Mouse (Mus musculus) frontal cortex, postnatal 14 days (tissue): ENCODE results near the gene Nrbp1.

Source experiments
- DNase-seq, 2 experiments: peaks; one replicate each; pipeline ENCODE4 v3.0.0; 2022; ENCODE audit warnings: low spot score in 2 of 2

The Nrbp1 gene

GRCm38 (mm10) chr5:31266101-31266500, 25.4 kb downstream of the Nrbp1 start:
- no peak for DNase-seq

DNA sequence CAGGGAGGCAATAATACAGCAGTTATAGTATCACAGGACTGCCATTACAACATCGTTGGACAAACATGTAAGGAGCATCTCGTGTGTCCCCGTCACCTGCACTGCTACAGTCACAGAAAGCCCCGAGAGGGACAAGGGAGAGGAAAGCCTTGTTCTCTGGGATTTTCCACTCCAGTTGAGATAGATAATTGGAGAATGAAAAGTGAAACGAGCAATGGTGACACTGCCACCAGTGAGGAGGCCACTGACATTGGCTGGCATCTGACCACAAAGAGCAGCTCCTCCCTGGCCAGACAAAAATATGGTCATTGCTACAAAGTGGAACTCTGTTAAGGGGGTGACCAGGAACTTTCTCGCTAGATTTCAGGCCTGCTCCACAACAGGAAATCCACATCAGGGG, 27.0 kb downstream of the Nrbp1 start:
- no peak for DNase-seq

DNA sequence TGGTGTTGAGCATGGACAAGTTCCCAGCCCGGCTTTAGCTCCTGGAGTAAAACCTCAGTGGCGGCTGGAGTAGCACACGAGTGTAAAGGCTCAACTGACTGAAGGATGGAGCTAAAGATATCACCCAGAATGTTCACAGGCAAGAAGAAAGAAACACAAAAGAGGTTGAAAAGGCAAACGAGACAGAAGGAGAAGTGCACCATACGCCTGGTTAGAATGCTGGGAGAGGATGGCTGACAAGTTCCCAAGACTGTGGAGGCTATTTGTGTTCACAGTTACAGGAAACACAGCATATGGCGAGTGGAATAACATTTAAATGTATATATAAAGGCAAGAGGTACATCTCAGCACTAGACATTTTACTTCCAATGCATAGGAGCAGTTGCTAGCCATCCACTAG, 32.4 kb downstream of the Nrbp1 start:
- no peak for DNase-seq

DNA sequence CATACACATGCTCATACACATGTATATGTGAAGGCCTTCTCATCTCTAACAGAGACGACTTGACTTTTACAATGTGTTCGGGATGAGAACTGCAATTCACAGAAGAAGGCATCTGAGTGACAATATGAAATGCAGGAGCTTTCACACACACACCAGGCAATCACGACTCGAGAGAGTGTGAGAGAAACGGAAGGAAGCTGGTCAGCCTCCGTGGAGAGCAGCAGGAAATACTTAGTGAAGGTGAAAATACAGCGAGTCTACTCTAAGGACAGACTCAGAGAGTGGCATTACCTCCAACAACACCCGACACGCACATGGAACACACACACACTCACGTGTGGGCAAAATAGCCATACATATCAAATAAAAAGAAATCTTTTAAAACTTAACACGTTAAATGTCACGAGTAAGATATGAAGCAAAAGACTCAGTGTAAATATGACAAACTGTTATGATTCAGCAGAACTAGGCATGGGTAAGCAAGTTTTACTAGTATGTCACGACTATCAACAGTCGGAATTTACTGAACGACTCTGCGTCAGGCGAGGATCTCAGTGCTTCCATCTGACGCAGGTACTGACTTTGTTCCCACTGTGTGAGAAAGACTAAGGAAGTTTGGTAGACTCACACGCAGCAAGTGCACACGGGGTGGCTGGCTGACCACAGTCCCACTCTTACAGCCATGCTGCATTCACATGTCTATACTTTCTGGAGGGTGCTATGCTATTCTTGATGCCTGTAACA, 38.8 kb downstream of the Nrbp1 start:
- DNase-seq, result no peak

DNA sequence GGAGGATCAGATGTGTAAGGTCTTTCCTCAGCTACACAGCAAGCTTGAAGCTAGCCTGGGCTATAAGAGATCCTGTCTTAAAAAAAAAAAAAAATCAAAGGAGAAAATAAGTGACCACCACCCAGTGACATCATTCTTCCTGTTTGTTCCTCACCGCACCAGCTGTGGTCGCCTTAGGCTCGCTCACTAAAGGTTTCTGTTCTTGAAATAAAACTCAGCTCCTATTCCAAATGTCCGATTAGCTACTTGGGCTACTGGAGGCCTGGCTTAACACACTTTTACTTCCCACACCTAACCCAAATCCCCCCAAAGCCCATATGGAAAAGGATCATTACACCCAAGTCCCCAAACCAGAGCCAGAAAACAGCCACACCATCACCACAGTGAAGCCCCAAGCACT, 47.6 kb downstream of the Nrbp1 start:
- DNase-seq, result no peak

DNA sequence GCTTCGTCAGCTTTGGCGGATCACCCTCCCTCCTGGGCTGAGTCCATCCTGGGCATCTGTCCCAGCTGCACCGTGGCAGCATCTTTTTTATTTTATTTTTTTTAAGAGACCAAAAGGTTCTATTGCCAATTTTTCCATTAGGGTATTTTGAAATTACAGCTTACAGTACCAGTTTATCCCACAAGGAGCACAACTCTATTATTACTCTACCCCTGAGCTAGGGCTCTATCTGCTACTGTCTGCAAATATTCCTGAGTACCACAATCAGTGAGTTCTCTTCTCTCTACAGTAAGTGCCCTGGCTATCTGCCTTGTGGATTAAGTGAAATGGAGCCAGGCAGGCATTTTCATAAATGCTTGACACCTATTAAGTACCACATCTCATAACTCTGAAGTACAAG, 48.0 kb downstream of the Nrbp1 start:
- DNase-seq, result no peak

DNA sequence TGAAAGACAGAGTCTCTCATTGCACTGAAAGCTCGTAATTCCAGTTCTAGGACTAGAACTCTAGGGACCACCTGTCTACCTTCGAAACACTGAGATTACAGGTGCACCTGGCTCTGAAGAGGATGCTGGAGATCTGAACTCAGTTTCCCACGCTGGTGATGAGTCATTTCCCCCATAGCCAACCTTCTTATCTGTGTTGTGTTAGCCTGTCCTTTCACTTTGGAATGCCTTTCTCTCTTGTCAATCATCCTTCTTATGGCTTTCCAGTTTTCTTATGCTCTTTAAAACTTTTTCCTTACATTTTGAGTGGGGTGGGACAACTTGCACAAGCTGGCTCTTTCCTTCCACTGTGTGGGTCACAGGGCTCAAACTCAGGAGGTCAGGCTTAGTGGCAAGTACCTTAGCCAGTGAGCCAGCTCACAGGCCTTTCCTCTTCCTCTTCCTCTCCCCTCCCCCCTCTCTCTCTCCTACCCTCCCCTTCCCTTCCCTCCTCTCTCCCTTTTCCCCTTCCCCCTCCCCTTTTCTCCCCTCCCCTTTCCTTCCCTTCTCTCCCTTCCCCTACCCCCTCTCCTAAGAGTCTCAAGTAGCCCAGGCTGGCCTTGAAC, 49.1 kb downstream of the Nrbp1 start:
- DNase-seq, result no peak

DNA sequence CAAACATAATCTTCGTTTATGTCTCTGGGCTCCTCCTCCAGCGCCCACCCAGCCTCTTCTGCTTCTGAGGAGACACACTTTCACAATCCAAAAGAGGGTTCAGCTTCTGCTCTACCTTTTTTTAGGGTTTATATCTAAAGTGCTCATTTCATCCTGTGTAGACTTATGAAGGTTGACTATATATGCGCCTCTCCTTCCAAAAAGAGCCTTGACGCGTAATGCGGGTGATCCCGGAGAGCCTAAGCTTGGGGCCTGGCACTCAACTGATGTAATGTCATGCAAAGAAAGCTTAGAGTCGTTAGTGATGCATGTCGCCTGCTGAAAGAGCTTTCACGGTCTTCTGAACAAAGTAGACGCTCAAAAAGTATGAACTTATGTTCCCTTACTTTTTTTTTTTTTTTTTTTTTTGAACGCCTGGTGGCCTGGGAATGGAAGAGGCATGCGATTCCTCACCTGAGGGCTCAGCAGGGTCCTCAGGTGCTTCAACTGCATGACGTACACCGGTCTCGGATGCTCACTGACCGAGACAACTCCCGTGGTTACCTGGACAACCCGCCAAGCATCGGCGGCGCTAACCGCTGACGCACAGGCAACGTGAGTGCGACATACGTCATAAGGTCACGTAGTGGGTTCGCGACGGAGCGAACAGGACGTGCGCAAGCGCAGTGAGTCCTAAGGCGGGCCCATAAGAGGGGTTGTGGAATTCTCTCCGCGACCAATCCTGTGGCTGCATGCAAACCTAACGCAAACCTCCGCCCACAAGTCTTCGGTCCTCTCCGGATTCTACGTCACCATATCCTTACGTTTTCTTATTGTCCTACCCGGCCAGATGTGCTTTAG, 50.1 kb downstream of the Nrbp1 start, which contains the start of gene Ift172:
Gene Ift172 (minus strand): TSS at position 596 of the 840 bp plus-strand sequence.
- DNase-seq, result peak; percentile 91 to 95

GRCm38 (mm10) chr5:31291361-31291688, 50.7 kb downstream of the Nrbp1 start:
- no peak for DNase-seq

- no peak for DNase-seq
Measured at GRCm38 (mm10) chr5:31294964-31295605, 54.4 kb downstream of the Nrbp1 start.

DNA sequence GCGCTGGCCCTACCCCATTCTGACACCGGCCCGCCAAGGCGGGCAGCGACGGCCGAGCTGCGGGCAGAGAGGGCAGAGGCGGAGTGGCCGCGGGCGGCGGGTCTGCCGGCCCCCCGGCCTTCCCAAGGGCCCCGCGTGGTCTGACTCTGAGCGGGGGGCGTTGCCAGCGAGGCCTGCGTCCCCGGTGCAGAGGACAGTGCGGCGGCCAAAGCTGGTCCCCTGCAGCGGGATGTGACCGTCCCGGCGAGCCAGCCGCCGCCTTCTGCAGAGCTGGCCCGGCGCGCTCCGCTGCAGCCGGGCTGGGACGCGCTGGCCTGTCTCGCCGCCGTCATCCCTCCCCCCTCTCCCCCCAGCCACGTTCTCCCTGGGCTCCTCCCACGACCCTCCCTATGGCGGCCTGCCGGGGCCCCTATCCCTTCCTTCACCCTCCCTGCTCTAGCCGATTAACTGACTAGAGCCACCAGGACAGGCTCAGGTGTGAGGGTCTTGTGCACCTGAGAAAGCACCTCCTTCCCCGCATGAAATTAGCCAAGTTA, 55.0 kb downstream of the Nrbp1 start, which contains the start of gene Fndc4:
Gene Fndc4 (minus strand): TSS at position 475 of the 536 bp plus-strand sequence.
- DNase-seq, result peak in 1 of 2 experiments; percentile 48

- no peak for DNase-seq
Measured at GRCm38 (mm10) chr5:31297047-31297757, 56.5 kb downstream of the Nrbp1 start, which contains the start of gene Gckr. Gene Gckr, plus strand, starts transcription at chr5:31297443.

DNA sequence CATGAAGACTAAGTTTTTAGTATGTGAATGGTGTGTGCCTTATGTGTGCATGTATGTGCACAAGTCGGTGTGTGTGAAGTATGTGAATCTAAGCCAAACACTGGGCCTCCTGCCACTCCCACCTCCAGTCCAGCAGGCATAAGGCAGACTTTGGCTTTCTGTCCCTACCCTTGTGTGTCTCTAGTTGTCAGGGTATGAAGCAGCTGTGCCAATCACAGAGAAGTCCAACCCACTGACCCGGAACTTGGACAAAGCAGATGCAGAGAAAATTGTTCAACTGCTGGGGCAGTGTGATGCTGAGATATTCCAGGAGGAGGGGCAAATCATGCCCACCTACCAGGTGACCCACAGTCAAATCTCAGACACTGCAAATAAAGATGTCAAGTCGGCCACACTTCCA, 57.3 kb downstream of the Nrbp1 start:
- no peak for DNase-seq

DNA sequence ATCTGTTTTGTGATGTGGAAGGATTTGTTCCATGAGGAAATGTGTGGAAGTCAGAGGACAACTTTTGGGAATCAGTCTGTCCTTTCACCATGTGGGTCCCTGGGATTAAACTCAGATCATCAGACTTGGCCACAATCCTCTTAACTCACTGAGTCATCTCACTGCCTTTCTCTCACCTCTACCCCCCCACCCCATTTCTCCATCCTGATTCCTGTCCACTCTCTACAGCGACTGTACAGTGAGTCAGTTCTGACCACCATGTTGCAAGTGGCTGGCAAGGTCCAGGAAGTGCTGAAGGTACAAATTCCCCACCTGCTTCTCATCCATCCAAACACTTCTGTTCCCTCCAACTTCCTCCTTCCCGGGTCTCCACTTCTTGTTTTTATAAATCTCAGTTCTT, 57.8 kb downstream of the Nrbp1 start:
- DNase-seq, result no peak
